Mouse (Mus musculus): ENCODE measurements around the gene Synrg. TPM values are rescaled to one million over a fixed set of nuclear protein-coding genes. Genes with fewer than 3 reads are reported as not detected.
A peak's percentile ranks its signal among the peaks of the same experiment; 100 is the strongest.

The Synrg gene
- total RNA-seq, 2 experiments from 2014 or later: 21.0 to 33.4 TPM

DNA sequence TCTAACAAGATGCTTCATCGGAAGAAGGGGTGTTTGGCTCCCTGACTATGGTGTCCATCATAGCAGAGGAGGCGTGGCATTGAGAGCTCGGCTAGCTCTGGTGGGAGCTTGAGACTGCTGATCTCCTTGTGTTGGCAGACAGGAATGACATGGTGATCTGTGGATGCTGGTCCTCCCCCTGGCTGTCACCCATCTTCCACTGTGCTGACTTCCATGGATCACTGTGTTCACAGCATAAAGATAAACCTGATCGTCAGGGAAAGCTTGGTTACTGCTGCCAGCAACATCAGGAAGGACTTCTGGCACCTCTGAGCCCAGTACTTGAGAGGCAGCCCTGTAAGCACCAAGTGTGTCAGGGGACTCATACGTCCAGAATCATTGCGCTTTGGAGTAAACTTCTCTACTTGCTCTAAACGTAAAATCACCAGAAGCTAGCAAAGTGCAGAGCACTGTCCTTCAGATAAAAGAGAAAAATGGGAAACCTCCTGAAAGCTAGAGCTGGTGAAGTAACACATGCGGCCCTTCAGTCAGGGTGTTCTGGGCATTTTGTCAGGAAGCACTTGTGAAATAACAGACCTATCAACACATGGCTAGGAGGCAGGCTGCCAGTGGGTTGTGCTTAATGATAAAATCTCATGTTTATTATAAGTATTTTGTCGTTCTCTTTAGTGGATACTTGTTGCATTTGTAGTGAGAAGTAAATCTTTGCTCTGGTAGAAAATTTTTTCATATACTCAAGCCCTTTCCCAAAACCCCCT, 64.2 kb downstream of the Synrg start:
- no peak for ATAC-seq (replicated peaks; ENCODE audit: low FRiP score, low TSS enrichment, poor library complexity, severe bottlenecking)

DNA sequence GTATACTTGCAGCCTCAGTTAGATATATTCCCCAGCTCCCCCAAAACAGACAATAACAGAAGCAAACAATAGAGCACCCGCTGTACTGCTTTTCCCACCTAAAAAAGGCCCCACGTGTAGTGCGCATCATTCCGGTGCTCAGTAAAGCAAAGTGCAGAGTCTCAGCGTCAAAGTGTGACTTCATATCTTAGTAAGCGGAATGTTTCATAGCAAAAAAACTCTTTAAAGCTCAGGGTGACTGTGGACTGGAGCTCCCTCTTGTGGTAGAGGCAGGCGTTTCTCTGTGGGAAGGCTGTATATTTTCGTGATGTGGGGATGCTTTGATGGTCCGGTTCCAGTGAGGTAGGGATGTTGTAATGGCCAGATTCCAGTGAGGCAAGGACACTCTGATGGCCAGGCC, 67.7 kb downstream of the Synrg start:
- peak; percentile 55; the same call in 1 of the 2 replicates for ATAC-seq (replicated peaks; ENCODE audit: low FRiP score, low TSS enrichment, poor library complexity, severe bottlenecking)

DNA sequence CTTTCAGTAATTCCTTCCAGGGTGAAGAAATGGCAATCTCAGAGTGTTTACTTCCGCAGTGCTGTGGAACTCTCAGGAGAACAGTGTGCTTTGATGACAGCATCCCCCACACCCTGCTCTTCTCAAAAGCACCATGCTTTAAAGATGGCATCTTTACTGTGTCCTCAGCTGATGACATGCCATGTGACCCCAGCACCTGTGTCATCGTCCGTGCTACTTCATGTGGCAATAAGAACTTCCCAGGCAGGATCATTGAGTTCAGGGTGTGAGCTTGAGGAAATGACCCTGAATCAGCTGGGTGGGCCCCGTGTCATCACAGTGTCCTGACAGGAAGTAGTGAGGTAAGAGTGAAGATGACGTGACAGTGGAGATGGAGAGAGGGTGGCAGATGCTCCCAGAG, 68.3 kb downstream of the Synrg start:
- no peak for ATAC-seq (replicated peaks; ENCODE audit: low FRiP score, low TSS enrichment, poor library complexity, severe bottlenecking)

DNA sequence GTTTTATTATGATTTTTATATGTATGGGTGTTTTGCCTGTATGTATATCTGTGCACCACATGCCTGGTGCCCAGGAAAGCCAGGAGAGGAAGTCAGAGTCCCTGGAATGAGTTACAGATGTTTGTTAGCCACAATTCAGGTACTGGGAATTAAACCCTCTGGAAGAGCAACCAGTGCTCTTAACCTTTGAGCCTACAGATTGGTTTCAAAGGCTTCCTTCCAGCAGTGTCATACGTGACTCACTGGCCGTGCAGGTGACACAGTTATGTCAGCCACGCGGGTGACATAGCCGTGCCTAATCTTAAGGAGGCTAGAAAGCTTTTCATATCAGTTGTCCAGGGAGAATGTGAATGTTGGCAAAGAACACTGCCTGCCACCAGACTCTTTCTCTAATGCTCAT, 69.4 kb downstream of the Synrg start:
- ATAC-seq (replicated peaks; ENCODE audit: low FRiP score, low TSS enrichment, poor library complexity, severe bottlenecking): no peak

DNA sequence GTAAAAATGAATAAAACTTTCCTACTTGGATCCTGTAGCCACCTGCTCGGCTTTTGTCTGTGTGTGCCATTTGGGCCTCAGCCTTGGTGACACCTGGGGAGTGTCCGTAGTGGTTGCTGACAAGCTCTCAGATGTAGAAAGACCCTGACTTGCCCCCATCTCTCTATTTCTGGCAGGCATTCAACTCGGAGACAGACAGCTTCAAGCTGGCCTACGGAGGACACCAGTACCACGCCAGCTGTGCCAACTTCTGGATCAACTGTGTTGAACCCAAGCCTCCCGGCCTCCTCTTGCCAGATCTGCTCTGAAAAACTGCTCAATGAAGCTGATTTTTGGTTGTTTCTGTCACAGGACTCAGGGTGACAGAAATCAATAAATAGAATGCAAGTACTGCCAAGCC, 76.4 kb downstream of the Synrg start:
- no peak for ATAC-seq (replicated peaks; ENCODE audit: low FRiP score, low TSS enrichment, poor library complexity, severe bottlenecking)

DNA sequence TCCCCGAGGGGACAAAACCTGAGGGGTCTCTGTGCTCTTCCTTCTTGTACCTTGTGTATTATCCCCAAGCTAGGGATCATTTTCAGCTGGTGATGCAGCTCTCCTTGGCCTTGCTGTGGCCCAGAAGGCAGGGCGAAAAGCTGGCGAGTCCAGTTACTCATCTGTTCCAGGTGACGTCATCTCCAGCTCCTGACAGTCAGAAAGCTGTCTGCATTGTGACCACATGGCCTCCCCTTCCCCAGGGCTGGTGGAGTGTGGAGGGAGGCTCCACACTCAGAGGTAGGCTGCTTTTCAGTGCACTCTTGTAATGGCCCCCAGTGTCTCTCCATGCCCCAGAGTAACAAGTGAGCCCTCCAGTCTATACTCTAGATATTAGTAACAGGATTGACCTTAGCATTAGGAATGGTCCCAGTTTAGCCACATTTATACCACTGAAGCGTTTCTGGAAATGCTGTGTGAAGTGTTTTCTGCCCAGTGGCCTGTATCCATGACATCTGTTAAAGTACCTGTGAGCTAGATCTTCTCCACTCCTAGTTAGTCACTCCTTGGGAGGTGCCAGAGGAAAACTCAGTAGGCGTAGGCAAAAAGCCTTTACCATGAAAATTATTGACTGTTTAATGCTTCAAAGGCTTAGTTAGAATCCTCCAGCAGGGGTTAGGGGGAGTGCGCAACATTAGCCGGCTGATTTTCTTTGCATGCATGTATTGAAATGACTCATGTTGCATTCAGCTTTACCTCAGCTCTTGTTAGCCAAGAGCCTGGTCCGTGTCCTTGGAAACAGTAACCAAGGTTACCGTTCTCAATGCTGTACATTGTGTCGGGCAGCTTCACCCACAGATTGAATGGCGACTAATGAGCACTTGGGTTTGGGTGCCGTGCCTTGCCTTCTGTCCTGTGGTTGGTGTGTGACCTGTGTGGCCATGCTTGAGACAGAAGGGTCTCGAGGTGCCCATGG, 78.9 kb downstream of the Synrg start:
- ATAC-seq (replicated peaks; ENCODE audit: low FRiP score, low TSS enrichment, poor library complexity, severe bottlenecking): no peak

DNA sequence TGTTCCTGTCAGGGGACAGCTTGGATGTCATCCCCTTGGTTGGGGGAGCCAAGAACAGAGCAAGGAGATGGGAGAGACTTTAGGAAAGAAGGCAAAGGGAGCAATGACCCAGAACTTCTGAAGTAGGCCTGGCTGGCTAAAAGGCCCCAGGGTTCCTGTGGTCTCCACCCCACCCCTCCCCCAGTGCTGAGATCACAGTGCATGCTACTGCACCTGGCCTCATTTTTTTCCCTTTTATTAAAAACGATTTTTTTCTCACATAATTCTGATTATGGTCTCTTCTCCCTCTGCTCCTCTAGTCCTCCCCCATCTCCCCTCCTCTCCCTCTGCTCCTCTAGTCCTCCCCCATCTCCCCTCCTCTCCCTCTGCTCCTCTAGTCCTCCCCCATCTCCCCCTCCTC, 80.8 kb downstream of the Synrg start:
- ATAC-seq (replicated peaks; ENCODE audit: low FRiP score, low TSS enrichment, poor library complexity, severe bottlenecking): no peak

DNA sequence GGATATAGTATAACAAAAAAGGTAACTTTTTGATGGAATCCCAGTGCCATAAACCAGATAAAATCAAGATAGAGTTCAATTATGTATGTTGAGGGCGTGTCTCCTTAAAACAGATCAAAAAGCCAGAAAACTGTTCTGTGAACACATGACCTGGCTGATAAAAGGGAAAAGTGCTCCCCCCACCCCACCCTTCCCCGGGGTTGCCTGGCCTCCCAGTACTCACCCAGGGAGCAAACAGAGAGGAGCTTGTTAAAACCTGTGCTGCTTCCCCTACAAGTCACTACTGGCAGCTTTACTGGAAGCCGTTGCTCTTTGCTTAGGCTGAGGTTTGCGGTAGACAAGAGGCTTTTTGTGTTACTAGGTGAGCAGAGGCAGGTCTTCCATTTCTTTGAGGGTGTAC, 83.0 kb downstream of the Synrg start:
- no peak for ATAC-seq (replicated peaks; ENCODE audit: low FRiP score, low TSS enrichment, poor library complexity, severe bottlenecking)

DNA sequence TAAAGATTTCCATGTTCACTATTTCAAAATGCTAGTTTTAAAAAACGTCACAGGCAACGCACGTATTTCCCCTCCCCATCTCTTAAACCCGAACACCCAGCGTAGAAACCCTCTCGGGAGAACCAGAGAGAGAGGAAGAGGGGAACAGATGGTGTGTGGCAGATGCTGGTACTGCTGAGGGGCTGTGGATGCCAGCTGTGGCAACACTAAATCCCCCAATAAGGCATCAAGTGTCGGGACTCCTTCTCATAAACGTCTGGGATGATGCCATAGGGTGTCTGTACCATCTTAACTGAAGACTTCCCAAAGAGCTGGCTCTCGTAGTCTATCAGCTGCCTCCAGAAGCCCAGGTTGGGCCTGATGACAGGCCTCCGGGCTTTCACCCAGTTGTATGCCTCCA, 84.2 kb downstream of the Synrg start:
- ATAC-seq (replicated peaks; ENCODE audit: low FRiP score, low TSS enrichment, poor library complexity, severe bottlenecking): no peak

DNA sequence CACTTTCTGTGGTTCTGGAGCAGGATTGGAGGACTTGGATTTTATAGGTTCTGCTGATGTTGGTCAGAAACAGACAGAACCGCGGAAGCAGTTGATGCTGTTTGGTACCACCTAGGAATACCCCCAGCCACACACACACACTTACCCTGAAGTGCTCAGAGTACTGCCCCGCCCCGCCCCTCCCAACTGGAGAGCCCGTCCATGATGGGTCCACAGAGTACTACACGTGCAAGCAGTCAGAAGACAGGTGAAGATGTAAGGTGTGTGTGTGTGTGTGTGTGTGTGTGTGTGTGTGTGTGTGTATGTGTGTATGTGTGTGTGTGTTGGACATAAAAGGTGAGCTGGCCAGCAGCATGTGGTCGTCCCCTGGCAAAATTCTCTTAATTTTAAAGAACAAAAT, 88.8 kb downstream of the Synrg start:
- ATAC-seq (replicated peaks; ENCODE audit: low FRiP score, low TSS enrichment, poor library complexity, severe bottlenecking): no peak

DNA sequence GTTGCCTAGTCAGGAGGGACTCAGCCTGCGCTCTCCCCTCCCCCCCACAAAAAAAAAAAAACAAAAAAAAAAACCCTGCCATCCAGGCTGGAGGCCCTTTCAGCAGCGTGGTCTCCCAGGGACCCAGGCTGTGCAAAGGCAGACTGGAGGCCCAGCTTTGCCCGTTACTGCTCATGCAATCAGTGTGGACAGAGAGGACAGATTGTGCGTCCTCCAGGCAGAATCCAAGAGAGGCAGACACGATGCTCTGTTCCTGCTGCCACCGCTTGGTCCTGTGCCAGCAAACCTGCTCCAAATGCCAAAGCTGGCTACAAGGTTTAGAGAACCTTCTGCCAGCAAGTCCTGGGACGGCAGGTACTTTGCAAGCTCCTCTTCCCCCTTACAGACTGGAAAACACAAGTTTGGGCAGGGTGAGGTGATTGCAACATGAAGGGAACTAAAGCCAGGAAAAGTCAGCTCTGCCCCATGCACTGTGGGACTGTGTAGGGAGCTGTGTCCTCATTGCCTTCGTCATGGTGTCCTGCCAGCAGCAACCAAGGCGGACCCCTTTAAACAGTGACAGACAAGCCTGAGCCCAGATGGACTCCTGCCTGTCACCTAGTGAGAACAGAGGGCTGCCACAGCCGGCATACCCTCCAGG, 89.4 kb downstream of the Synrg start:
- ATAC-seq (replicated peaks; ENCODE audit: low FRiP score, low TSS enrichment, poor library complexity, severe bottlenecking): no peak

DNA sequence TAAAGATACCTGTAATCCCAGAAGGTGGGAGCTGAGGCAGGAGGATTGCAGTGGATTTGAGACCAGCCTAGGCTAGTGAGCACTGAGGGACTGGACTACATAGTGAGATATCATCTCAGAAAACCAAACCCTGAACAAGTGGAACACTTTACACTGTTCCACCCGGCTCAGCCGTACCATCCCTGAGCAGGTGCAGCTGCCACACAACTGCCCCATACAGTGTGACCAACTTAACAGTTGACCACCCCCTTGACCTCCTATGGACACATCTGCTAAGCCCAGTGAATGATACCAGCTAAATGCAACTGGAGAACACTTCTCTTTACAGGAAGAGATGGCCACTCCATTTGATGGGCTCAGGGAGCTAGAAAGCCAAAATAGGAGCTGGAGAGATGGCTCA, 93.2 kb downstream of the Synrg start:
- ATAC-seq (replicated peaks; ENCODE audit: low FRiP score, low TSS enrichment, poor library complexity, severe bottlenecking): no peak

DNA sequence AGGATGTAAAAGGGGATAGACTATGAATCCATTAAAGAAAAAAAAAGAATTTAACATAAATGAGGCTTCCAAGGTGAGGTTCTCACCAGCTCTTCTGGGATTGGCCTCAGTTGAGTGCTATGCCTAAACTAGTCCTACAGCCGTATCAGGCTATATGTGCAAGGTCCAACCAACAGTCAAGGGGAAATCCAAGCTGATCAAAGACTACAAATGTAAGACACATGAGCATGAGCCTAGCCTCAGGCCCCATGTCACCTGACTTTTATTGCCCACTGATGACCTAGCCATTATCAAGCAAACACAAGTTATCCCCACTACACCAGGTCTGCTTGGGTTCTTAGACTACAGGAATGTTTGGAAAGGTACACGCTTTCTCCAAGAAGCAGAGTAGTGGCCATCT, 95.6 kb downstream of the Synrg start:
- no peak for ATAC-seq (replicated peaks; ENCODE audit: low FRiP score, low TSS enrichment, poor library complexity, severe bottlenecking)

DNA sequence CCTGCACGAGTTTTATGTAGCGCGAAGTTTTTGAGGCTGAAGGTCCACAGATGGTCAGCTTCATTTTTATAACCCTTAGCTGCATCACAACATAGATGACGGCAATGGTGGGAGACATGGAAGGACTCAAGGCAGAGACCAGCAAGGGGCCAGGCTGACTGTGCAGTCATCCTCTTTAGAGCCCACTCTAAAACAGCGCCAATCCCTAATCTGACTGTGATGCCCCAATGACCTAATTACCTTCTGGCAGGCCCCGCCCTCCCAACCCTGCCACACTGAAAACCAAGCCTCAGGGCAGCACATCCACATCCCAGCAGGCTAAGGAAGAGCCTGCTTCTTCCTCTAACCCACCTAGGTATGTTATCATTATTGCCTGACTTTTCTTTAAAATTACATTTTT, 96.4 kb downstream of the Synrg start:
- ATAC-seq (replicated peaks; ENCODE audit: low FRiP score, low TSS enrichment, poor library complexity, severe bottlenecking): no peak

DNA sequence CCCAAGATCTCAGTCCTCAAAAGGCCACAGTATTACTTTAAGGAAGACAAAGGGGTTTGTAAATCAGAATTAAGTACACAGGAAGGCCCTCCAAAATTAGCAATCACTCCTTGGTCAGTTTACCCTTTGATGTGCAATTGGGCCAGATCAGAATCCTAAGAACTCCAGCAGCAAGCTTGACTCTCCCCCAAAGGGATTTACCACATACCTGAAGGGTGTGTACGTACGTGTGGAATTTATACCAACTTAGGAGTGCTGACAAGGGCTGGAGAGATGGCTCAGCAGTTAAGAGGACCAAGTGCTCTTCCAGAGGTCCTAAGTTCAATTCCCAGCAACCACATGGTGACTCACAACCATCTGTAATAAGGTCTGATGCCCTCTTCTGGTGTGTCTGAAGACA, 97.7 kb downstream of the Synrg start:
- ATAC-seq (replicated peaks; ENCODE audit: low FRiP score, low TSS enrichment, poor library complexity, severe bottlenecking): no peak

DNA sequence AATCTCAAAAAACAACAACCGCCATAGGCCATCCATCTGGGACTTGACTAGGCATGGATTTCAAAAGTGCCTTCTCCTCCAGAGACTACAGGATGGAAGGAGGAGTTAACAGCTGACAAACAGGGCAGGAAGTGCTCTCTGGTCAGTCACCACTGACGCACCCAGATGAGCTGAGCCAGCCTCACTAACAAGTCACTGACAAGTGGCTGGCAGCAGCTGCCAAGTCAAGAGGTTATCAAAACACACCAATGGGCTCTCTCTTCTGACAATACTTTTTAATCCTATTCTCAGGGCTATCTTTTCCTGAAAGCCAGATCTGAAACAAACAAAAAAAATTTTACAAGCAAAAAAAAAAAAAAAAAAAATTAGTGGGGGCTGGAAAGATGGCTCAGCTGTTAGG, 98.6 kb downstream of the Synrg start:
- no peak for ATAC-seq (replicated peaks; ENCODE audit: low FRiP score, low TSS enrichment, poor library complexity, severe bottlenecking)

DNA sequence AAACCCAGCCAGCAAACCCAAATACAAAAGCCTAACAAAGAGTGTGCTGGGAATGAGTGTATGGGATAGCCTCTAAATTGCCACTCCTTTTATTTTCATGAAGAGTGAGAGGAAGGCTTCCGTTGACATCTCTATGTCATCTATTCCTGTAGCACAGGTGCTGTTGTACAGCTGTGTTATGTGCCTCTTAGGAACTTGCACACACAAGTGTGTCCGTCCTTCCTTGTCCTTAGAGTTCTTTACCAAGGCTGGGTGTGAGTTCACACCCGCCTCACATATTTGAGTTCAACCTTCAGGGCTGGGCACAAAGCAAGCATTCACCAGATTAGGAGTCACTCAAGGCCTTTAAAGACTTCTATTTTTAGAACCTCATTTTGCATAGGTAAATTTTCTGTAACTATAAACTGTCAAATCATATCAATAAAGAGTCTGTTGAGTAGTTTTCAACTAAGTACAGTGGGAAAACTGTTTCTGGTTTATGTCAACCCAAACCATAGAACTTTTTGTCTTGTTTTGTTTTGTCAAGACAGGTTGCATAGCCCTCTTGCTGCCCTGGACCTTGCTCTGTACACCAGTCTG, 99.5 kb downstream of the Synrg start:
- ATAC-seq (replicated peaks; ENCODE audit: low FRiP score, low TSS enrichment, poor library complexity, severe bottlenecking): no peak

DNA sequence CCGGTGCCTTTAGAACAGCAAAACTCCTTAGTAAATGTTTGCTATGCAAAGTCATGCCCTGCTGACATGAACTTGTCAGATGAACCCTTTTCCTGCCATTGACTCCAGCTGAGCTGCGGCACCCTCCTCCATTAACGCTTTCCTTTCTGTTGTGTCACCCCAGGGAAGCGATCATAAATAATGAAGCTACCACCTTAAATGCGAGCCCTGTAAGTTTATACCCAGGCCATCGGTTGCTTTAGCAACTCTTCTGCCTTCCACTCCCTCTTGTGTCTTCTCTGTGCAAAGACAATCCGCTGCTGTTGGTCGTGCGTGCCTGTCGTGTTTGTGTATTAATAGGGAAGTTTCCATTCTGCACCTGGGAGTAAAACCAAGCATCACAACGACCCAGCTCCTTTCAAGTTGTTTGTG, 101.8 kb downstream of the Synrg start:
- ATAC-seq (replicated peaks; ENCODE audit: low FRiP score, low TSS enrichment, poor library complexity, severe bottlenecking): 0 out of 2 replicates have a peak, but pooled peaks have one; percentile 36

DNA sequence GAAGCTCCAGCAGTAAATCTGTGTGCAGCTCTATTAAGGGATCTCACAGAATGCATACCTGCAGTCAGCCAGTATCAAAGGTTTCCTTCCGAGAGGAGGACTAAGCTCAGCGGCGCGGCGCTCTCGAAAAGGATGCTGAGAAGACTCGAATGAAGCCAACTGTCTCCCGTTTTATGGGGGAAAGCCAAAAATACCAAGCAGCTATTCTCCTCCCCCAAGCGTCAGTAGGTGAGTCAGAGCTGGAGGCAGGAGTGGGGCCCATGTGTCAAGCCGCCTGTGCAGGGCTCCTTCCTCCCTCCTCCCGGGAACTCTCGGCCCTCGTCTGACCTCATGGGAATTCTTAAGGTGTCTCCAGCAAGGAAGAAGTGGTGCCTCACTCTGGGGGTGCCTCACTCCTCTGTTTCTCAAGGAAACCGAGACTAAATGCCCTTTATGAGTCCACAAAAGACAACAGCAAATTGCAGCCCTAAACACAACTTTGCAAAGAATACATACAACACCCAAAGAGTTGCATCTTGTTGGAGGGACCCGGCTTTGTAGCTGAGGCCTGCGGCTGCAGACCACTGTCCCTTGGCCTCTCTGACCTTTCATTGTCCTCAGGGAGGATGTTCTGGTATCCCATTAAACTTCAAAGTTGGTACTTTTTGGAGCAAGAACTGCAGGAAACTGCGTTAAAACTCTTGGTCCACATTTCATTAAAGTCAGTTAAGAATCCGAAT, 102.9 kb downstream of the Synrg start:
- no peak for ATAC-seq (replicated peaks; ENCODE audit: low FRiP score, low TSS enrichment, poor library complexity, severe bottlenecking)
